Mouse (Mus musculus) mature B cell (primary cell): ENCODE measurements around the gene Gamt.

Experiments used
- in situ Hi-C: fragments of 300-500 bp; cut with MboI; formaldehyde crosslinking; loops from 2 replicates; pipeline ENCODE4 v1.14.3; 2019

Gene Gamt

DNA sequence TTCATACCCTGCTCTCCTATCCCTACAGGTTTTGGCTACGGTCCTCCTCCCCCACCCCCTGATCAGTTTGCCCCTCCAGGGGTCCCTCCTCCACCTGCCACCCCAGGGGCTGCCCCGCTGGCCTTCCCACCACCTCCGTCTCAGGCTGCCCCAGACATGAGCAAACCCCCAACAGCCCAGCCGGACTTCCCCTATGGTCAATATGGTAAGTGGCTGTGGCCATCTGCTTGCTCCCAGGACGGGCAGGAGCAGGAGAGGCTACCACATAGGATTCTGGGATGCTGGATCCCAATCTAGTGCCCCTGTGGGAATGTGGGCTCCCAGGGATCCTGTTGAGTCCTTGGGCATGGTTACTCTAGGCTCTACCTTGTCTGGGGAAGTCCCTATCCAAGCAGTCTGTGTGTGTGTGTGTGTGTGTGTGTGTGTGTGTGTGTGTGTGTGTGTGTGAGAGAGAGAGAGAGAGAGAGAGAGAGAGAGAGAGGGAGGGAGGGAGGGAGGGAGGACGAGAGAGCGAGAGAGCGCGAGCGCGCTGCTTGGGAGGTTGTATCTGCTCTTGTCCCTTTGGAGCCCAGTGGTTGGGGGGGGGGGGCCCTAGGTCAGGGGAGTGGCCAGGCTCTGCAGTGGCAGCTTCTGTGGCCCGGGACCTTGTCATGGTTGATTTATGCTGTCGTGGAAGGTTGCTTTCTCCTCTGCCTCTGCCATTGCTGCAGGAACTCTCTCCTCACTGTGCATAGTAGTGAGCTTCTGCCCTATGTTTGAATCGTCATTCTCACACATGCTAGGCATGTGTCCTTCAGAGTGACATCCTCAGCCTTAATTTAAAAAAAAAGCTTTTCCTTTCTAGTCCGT, 24.6 kb upstream of the Gamt start:
- in situ Hi-C loops, result no loop called here

DNA sequence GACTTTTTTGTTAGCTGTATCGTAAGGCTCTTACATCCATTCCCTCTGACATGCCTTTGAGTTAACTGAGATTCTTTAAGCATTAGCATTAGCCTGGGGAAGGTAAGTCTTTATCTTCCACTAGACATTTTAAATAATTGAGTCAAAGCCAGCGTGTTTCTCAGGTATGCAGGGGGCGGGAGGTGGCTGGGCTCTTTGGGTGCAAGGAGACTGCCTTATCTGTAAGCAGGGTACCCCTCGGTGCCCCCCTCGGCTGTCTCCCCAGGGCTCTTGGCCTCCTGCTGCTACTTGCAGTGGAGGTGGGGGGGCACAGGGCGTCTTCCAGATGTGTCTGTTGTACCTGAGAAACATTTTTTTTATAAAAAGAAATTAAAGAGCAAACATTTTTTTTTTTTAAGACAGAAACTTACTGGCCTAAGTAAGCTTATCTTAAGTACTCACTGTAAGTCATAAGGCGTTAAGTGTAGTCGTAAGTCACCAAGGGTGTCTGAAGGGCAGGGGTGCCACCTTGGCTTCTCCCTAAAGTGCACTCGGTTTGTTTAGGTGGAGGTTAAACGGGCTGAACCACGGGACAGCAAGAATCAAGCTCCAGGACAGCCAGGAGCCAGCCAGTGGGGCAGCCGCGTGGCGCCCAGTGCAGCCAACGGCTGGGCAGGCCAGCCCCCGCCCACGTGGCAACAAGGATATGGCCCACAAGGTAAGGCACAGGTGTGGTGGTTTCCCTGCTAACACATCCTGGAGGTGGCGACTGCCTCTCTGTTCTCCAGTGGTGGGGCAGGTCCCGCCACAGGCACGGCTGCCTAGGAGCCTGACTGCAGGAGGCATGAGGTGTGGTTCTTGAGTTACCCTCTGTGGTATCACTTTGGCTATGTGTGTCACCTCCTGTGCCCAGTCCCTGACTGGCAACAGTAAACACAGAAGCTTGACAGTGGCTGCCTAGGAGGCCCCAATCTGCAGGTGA, 21.9 kb upstream of the Gamt start:
- in situ Hi-C loops, result no loop called here

- in situ Hi-C loops, result no loop called here
These were observed 21.1 kb upstream of the Gamt start for GRCm38 (mm10) chr10:80281921-80282371.

DNA sequence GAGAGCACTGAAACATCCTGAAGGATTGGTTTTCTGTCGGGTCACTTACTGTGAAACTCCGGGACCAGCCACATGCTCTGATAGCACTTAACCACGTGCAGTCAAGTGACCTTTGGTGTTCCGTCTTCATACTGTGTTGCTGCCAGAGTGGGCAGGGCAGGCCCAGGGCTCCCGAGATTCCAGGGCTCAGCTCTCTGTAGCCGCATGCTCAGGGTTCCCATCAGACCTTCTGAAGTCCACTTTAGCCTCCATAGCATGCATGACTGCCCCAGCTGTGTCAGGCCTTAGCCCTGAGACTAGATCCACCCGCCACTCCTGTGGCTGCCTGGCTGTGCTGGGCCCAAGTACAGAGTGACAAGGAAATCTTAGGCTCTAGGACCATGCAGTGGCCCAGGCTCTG, 20.5 kb upstream of the Gamt start:
- in situ Hi-C loops, result no loop called here

DNA sequence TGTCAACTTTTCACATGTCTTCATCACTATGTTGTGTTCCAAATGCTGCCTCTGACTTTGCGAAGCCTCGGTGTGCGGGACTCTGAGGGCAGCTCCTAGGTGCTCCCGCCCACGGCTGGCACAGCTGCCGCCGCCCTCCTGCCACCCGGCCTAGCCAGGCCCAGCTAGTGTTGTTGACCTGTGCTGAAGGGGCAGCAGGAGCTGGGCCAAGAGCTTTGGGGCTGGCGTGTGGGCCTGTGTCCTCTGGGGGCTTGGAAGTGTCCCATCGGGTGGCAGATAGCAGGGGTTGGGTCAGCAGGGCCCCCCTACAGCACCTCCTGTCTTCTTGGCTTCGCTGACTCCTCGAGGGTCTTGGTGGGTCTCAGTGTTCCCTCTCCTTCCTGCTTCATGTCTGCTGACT, 18.5 kb upstream of the Gamt start:
- in situ Hi-C loops, result no loop called here

DNA sequence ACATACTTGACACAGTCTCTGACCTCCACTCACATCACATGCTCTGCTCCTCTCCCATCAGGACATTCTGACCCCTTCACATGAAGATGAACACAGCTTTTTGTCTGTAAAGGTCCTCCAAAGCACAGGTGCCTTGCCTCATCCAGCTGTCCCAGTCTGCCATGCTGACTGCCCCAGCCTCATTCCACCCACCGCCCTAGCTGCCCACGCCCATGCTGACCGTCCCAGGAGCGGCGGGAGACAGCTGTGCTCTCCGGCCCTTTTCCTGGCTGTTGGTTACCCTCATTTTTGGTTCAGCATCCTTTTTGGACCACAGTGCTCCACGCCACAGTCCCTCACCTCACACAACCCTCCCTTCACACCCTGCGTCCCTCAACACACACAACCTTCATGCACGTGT, 17.6 kb upstream of the Gamt start:
- in situ Hi-C loops, result no loop called here

- in situ Hi-C loops, result no loop called here
These were observed 15.4 kb upstream of the Gamt start for GRCm38 (mm10) chr10:80276238-80276637.

- in situ Hi-C loops, result no loop called here
These were observed 13.0 kb upstream of the Gamt start for GRCm38 (mm10) chr10:80273847-80274246.

GRCm38 (mm10) chr10:80271870-80272585, 11.2 kb upstream of the Gamt start:
- in situ Hi-C loops, result no loop called here

DNA sequence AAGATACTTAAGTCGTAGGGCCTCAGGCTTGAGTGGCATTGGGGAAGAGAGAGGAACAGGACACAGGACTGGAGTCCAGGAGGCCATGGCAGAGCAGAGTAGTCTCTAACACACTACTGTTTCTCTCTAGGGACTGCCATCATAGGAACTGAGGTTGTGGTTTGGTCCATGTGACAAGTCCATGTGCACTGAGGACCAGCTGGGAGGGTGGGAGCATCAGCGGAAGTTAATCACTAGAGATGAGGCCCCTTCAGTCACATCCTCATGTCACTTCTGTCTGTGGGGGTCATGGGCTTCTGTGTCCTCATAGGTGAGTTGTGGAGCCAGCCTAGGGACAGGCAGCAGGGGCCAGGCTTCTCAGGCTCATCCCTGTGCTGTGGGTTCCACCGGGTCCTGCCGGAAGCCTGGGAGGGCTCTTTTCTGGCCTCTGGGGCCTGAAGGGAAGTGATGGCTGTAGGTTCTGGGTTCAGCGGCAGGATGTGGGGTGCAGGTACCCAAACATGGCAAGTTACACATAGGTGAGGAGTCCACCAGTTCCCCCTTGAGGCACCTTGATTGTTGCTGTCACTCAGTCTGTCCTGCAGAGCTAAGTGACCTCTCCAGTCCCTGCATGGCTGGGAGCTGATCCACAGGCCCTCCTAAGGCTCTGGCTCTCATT, 10.5 kb upstream of the Gamt start:
- in situ Hi-C loops, result no loop called here

- in situ Hi-C loops, result no loop called here
These were observed 9.9 kb upstream of the Gamt start for GRCm38 (mm10) chr10:80270734-80271181.

DNA sequence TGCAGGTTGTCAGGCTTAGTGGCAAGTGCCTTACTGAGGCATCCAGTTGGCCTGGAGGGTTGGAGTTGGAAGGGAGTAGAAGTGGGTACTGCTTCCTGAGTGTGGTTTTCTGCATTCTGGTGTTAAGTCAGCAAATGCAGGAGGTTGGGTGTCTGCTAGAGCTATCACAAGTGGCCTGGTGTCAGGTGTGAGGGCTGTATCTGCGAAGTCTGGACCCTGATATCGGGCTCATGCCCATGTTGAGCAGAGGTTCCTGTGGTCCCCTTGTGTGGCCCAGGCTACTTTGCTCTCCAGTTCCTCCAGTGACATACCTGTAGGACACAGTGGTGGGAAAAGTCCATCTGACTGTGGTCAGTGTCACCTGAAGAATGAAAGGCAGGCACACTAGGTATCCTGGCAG, 9.3 kb upstream of the Gamt start:
- in situ Hi-C loops, result no loop called here

GRCm38 (mm10) chr10:80265149-80265486, 4.3 kb upstream of the Gamt start:
- in situ Hi-C loops, result no loop called here

DNA sequence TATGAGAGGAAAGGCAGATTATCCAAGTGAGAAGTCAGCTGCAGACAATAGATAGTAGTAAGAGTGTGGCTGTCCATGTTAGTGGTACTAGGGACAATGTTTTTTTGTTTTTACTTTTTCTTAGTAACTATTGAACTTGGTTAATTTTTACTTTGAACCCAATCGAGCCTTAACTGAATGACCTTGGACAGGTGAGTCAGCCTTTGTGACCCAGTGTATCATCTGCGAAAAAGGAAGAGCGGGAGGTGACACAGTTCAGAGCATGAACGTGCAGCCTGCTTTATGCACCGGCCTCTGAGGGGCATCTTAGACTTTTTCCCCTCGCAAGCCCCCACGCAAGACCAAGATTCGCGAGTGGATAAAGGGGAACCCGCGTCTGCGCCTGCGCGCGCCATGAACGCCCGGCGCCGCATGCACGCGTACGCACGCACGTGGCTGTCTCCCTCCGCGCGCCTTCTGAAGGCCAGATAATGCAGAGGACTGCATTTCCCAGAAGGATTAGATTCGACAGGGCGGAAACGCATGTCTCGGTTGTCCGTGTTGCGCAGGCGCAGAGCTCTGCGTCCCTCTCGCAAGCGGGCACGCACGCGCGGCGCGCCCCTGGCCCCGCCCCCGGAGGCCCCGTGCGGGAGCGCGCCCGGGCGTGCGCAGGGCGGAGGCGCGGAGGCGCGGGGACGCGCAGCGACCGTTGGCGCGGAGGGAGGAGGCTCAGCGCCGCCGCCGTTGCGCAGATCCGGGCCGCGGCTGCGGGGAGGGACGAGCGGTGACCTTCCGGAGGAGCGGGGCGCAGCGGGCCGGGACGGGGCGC, 3.7 kb upstream of the Gamt start:
- in situ Hi-C loops, result no loop called here

DNA sequence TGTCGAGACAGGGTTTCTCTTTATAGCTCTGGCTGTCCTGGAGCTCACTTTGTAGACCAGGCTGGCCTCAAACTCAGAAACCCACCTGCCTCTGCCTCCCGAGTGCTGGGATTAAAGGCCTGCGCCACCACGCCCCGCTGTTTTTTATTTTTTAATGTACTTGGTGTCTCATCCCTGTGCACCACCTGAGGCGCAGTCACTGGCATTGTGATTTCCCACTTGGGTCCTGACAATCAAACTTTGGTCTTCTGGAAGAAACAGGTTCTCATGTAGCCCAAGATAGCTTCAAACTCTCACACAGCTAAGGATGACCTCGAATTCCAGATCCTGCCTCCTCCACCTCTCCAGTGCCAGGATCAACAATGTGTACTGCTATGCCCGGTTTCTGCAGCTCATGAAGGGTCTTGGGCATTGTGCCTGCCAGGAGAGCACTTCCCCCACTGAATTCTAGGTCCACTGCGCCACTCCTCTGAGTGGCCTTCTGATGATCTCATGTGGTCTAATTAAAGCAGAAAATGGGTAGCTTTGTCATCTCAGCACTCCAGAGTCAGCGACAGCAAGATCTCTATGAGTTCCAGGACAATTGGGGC, 2.1 kb upstream of the Gamt start:
- in situ Hi-C loops, result no loop called here

DNA sequence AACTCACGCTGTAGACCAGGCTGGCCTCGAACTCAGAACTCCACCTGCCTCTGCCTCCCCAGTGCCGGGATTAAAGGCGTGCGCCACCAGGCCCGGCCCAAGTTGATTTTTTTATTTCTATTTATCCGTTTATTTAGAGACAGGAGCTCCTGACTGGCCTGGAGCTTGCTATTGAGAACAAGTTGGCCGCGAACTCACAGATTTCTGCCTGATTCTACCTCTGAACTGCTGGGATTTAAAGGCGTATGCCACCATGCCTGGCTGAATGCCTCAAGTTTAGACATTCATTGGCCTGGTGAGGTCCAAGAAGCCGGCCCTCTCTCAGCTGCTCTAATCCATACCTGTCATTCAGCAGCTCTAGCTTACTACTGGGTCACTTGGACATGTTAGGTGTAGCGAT, 1.4 kb upstream of the Gamt start:
- in situ Hi-C loops, result no loop called here

GRCm38 (mm10) chr10:80261585-80261968, 765 bp upstream of the Gamt start:
- in situ Hi-C loops, result no loop called here

GRCm38 (mm10) chr10:80259861-80260641, 761 bp downstream of the Gamt start:
- in situ Hi-C loops, result no loop called here

- in situ Hi-C loops, result no loop called here
These were observed 1.4 kb downstream of the Gamt start for GRCm38 (mm10) chr10:80259463-80259805.
